Mouse (Mus musculus) spleen, adult 2 months (tissue): Measurements from ENCODE around the gene Sdk1. TPM values are rescaled to one million over a fixed set of nuclear protein-coding genes. Genes with fewer than 3 reads are reported as not detected.

Experiments used
- DNase-seq, 2 experiments: peaks; one replicate each; pipeline versions ENCODE4 v3.0.0 to v3.0.0-alpha.2; 2012 to 2021; ENCODE audit warnings: low spot score in 2 of 2, low read depth in 1 of 2
- H3K27ac ChIP-seq: fragments of 200-500 bp; 2 replicates; pipeline ENCODE4 v1.5.1; 2012; ENCODE audit warnings: low read length, inconsistent platforms; ENCODE audit not compliant: insufficient read depth
- H3K27me3 ChIP-seq: fragments of 200-500 bp; 2 replicates; pipeline ENCODE4 v1.6.1; 2012; ENCODE audit warnings: mild to moderate bottlenecking, moderate library complexity, low read length, inconsistent platforms; ENCODE audit not compliant: control insufficient read depth, insufficient read depth
- H3K36me3 ChIP-seq: fragments of 200-500 bp; 2 replicates; pipeline ENCODE4 v1.6.1; 2012; ENCODE audit warnings: mild to moderate bottlenecking, low read length, inconsistent platforms; ENCODE audit not compliant: control insufficient read depth, insufficient read depth
- H3K4me1 ChIP-seq: fragments of 200-500 bp; 2 replicates; pipeline ENCODE4 v1.6.1; 2011; ENCODE audit warnings: inconsistent platforms; ENCODE audit not compliant: control insufficient read depth, insufficient read depth, insufficient read length
- H3K4me3 ChIP-seq: fragments of 200-500 bp; 2 replicates; pipeline ENCODE4 v1.5.1; 2011; ENCODE audit warnings: mild to moderate bottlenecking, inconsistent platforms; ENCODE audit not compliant: insufficient read depth, insufficient read length; ENCODE audit errors: extremely low read depth
- CTCF ChIP-seq: fragments of 200-500 bp; IDR thresholded peaks from 2 replicates; pipeline ENCODE4 v1.5.1; 2011; ENCODE audit warnings: mild to moderate bottlenecking, inconsistent platforms; ENCODE audit not compliant: insufficient read depth, insufficient read length, insufficient replicate concordance; ENCODE audit errors: extremely low read depth
- POLR2A ChIP-seq: fragments of 200-500 bp; IDR thresholded peaks from 2 replicates; pipeline ENCODE4 v1.6.1; 2011; ENCODE audit warnings: low read depth, low read length, inconsistent platforms
- WGBS: fragments of 180-500 bp; shearing (Covaris S2); methylation state at CpG from one replicate; pipeline ENCODE4 v1.1.7; 2018; 5-methylcytosine and 5-hydroxymethylcytosine counted together
- polyA plus RNA-seq: library from polyadenylated mRNA; depleted of rRNA; stranded (reverse); fragments of >200 nt; gene quantifications from 2 replicates; pipeline ENCODE4 v1.2.3, GENCODE M21; 2012

Gene Sdk1
- polyA plus RNA-seq, 1 experiment: 0.62 TPM

DNA sequence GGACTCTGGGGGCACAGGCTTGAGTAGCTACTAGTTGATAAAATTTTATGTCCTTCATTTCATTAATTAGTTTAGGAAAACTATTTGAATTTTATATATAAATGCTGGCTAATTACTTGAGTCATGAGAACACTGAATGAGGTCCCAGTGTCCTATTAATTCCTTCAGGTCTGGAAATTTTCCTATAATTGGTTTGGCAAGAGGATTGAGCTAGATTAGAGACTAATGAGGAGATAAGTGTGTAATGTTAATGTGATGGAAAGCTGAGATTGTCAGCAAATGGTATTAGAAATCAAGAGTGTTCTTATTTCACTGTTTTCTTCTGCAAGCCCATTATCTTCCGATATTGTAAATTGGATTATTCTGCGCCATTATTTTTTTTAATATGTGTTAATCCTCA, 192.0 kb downstream of the Sdk1 start:
- WGBS: 95% methylated on average over 2 of the region's 2 CpGs
- no peak overlapping the region for H3K27ac ChIP-seq
- DNase-seq: no peak
- no peaks in the 10 kb centered on the region for H3K27me3 ChIP-seq
- TF ChIP-seq POLR2A: no peak
- TF ChIP-seq CTCF: no peak
- no peaks in the 10 kb centered on the region for H3K36me3 ChIP-seq
- H3K4me1 ChIP-seq: no peaks in the 10 kb centered on the region
- no peak overlapping the region for H3K4me3 ChIP-seq

DNA sequence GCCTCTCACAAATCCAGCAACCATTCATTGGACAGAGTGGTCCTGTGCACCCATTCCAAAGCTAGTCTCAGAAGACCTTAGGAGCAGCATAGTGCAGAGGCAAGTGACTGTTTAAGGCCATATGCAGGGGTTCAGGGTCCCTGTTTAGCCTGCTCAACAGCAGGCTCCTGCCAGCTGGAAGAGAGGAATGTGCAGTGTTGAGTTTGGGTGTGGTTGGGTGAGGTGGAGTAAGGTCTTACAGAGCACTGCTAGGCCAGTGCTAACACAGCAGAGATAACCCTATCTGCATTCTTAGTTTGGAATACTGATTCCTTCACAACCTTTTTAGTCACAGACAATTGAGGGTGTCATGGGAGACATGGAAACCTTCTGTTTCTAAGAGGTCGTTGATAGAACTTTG, 206.0 kb downstream of the Sdk1 start:
- no peaks in the 10 kb centered on the region for H3K36me3 ChIP-seq
- no peak overlapping the region for H3K4me3 ChIP-seq
- no peaks in the 10 kb centered on the region for H3K27me3 ChIP-seq
- TF ChIP-seq POLR2A (no peak), CTCF (no peak)
- no peak for DNase-seq
- no peak overlapping the region for H3K27ac ChIP-seq
- WGBS: 59% methylated on average over 1 of the region's 1 CpGs
- H3K4me1 ChIP-seq: no peaks in the 10 kb centered on the region

DNA sequence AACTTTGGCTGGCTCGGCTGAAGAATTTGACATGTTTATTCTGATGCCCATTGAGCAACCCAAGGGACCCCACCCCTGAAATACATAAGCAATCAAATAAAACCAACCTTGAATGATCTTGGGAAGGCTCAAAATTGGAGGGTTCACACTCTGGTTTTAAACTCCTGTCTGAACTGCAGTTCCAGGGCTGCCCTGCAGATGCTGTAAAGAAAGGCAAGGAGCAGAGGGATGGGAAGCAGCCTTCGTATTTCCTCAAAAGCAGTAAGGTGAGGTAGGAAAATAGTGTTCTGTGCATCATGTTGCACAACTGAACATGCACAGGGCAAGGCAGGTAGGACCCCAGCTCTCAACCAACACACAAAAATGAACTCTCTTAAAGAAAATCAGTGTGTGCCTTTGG, 222.1 kb downstream of the Sdk1 start:
- no peak overlapping the region for H3K27ac ChIP-seq
- H3K4me1 ChIP-seq: no peaks in the 10 kb centered on the region
- no peak for TF ChIP-seq CTCF
- no peak for TF ChIP-seq POLR2A
- no peaks in the 10 kb centered on the region for H3K27me3 ChIP-seq
- H3K36me3 ChIP-seq: no peaks in the 10 kb centered on the region
- 82% methylated on average over 2 of the region's 2 CpGs for WGBS
- no peak overlapping the region for H3K4me3 ChIP-seq
- DNase-seq: no peak

DNA sequence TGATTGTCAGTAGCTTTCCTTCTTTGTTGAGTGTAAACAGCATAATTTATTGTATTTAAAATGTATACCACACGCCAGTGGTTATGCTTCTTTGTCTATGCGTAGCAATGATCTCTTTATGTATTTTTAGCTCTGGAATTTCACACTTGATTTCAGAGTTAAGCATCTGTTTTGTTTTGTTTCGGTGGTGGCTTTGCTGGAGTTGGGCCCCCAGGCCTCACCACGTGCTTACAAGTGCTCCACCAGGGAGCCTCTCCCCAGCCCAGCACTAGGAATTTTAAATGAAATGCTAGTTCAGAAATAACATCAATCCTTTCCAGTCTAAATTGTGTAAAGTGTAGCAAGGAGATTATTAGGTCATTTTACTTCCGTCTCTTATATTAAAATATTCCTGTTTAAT, 227.5 kb downstream of the Sdk1 start:
- H3K4me3 ChIP-seq: no peak overlapping the region
- TF ChIP-seq POLR2A: no peak
- TF ChIP-seq CTCF: no peak
- H3K27ac ChIP-seq: no peak overlapping the region
- WGBS: 77% methylated on average over 5 of the region's 5 CpGs
- H3K27me3 ChIP-seq: no peaks in the 10 kb centered on the region
- no peak for DNase-seq
- no peaks in the 10 kb centered on the region for H3K36me3 ChIP-seq
- no peaks in the 10 kb centered on the region for H3K4me1 ChIP-seq

DNA sequence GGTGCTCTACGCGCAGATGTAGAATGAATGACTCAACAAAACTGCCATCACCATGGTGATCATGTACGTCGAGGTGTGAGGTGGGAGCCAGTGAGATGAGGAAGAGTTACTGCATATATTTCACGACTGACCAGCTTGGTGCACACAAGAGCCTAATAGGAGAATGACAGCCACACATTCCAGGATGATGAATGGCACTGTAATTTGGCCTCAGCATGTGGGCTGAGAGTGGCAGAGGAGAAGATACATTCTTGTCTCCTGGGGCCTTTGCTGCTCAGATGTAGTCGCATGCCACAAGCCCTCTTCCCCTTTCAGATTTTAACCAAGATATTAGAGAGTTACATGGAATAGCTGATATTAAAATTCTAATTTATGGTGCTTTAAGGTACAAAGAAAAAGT, 264.0 kb downstream of the Sdk1 start:
- Histone ChIP-seq H3K36me3 (no peaks in the 10 kb centered on the region), H3K27ac (no peak overlapping the region), H3K27me3 (no peaks in the 10 kb centered on the region), H3K4me1 (no peaks in the 10 kb centered on the region), H3K4me3 (no peak overlapping the region)
- no peak for DNase-seq
- TF ChIP-seq CTCF (no peak), POLR2A (no peak)
- 73% methylated on average over 6 of the region's 6 CpGs for WGBS

DNA sequence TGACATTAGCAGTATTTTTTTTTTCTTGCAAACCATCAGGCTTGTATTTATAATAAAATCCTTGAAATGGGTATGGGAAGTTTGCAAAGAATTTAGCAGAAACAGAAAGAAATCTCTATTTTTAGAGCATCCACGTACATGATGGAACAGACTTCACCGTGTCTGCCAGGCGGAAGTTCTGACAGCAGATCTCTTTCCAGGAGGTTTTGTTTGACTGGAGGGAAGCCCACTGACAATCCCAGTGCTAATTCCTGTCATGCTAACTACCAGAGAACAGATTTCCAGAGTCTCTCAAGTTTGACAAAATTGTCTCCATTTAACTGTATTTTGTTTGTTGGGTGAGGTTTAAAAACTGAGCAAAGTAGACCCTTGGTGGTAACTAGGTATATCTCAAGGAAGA, 265.1 kb downstream of the Sdk1 start:
- no peaks in the 10 kb centered on the region for H3K36me3 ChIP-seq
- DNase-seq: no peak
- H3K4me1 ChIP-seq: no peaks in the 10 kb centered on the region
- 86% methylated on average over 3 of the region's 3 CpGs for WGBS
- no peak for TF ChIP-seq POLR2A
- no peak overlapping the region for H3K4me3 ChIP-seq
- H3K27me3 ChIP-seq: no peaks in the 10 kb centered on the region
- H3K27ac ChIP-seq: no peak overlapping the region

DNA sequence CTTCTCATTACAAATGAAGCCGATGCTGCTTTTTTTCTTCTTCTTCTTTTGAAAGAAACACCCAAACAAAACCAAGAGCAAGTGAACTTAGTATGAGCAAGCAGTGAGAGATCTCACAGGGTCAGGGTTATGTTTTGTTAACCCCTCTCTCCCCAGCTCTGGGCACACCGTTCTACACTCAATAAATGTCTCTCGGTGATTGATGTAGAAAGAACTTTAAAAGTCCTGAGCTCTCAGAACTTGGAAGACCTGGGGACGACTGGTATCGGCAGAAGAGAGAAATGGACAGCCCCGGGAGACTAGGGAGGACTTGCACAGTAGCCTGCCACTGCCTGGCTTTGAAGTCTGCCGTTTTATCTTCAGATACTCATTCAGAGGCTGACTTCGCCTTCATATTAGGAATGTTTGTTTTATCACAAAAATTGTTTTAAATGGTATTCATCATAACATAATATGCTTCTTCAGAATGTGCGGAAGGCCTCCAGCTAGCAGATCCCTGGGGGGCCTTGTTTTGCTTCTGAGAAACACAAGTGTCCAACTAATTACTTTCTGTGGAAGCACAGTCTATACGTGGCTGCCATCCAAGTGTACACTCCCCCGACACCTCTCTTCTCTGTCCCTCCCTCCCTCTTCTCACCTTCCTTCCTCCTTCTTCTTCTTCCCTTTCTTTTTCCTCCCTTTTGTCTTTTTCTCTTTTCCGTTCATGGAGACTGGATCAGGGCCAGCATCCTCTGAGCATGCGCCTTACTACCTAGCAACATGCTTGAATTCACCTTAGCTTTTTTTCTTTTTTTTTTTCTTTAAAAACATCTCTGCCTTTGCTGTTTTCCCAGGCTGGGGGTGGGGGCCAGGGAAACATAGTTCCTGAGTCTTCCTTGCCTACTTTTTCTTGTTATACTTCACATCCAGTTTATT, 283.8 kb downstream of the Sdk1 start:
- Histone ChIP-seq H3K4me3 (no peak overlapping the region), H3K27ac (no peak overlapping the region), H3K27me3 (no peaks in the 10 kb centered on the region), H3K36me3 (no peaks in the 10 kb centered on the region), H3K4me1 (no peaks in the 10 kb centered on the region)
- TF ChIP-seq CTCF: no peak
- DNase-seq: no peak
- WGBS: 63% methylated on average over 13 of the region's 13 CpGs
